Mouse (Mus musculus) neural tube, embryonic 11.5 days (tissue): ENCODE measurements around the gene Scgb1b17. TPM values are rescaled to one million over a fixed set of nuclear protein-coding genes. Genes with fewer than 3 reads are reported as not detected.
"Not testable (repeated sequence)": the region's sequence is repeated elsewhere in the genome, so short reads cannot be mapped to it uniquely, and the experiment has no call there.

Source experiments
- ATAC-seq: fragments of 200-750 bp; cut with Nextera tagmentation; 2 replicates; pipeline ENCODE4 v1.8.0; 2017; ENCODE audit warnings: moderate number of reproducible peaks, mild to moderate bottlenecking, moderate TSS enrichment, moderate library complexity; ENCODE audit not compliant: insufficient read depth, low FRiP score, low TSS enrichment
- DNase-seq: peaks from one replicate; pipeline ENCODE4 v3.0.0-alpha.2; 2015; ENCODE audit warnings: low spot score
- H3K27ac ChIP-seq: fragments of 300-500 bp; sonication (generic); 2 replicates; pipeline ENCODE4 v1.5.1; 2014; ENCODE audit warnings: low read depth, mild to moderate bottlenecking, low read length
- H3K27me3 ChIP-seq: fragments of 300-500 bp; sonication (generic); 2 replicates; pipeline ENCODE4 v1.6.1; 2014; ENCODE audit warnings: mild to moderate bottlenecking, low read length, mixed read lengths; ENCODE audit not compliant: control insufficient read depth, insufficient read depth
- H3K36me3 ChIP-seq: fragments of 300-500 bp; sonication (generic); 2 replicates; pipeline ENCODE4 v1.6.1; 2014; ENCODE audit warnings: mild to moderate bottlenecking, low read length, moderate library complexity, mixed read lengths; ENCODE audit not compliant: control insufficient read depth, insufficient read depth
- H3K4me1 ChIP-seq: fragments of 300-500 bp; sonication (generic); 2 replicates; pipeline ENCODE4 v1.6.1; 2014; ENCODE audit warnings: low read length, mixed read lengths; ENCODE audit not compliant: control insufficient read depth, insufficient read depth
- H3K4me2 ChIP-seq: fragments of 300-500 bp; sonication (generic); 2 replicates; pipeline ENCODE4 v1.6.1; 2014; ENCODE audit warnings: low read depth, mild to moderate bottlenecking, moderate library complexity
- H3K4me3 ChIP-seq: fragments of 300-500 bp; sonication (generic); 2 replicates; pipeline ENCODE4 v1.5.1; 2014; ENCODE audit warnings: low read depth, low read length
- H3K9ac ChIP-seq: fragments of 300-500 bp; sonication (generic); 2 replicates; pipeline ENCODE4 v1.6.1; 2014; ENCODE audit warnings: mild to moderate bottlenecking, low read length
- H3K9me3 ChIP-seq: fragments of 300-500 bp; sonication (generic); 2 replicates; pipeline ENCODE4 v1.6.1; 2016; ENCODE audit warnings: low read length; ENCODE audit not compliant: control insufficient read depth
- polyA plus RNA-seq: library from polyadenylated mRNA; unstranded; fragments of >200 nt; fragmentation: Nextera tagmentation; extraction: Ambion mirVana; gene quantifications from 2 replicates; pipeline ENCODE4 v1.2.1, GENCODE M21; 2014

Gene Scgb1b17
- not detected in 2 replicates for polyA plus RNA-seq

DNA sequence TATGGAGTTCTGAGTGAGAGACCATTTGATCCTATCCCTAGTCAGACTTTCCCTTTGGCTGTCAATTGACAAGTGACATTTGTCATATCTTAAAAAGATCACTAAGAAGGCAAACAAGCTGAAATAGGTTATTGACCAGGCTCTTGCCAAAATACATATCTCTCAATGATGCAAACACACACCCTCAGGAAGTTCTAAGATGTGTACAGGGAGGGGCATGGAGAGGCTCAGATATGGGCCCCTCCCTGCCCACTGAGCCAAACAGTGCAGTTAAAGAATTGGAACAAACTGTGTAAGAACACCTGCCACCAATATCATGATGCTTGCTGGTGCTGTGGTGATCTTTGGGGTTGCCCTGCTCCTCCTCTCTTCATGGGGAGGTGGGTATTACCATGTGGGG is at the start of gene Scgb1b17:
Gene Scgb1b17, plus strand, starts transcription at position 301 of the 400 bp plus-strand sequence.
- not testable (repeated sequence) for ATAC-seq, DNase-seq, H3K4me1 ChIP-seq, H3K9me3 ChIP-seq, H3K27me3 ChIP-seq, H3K4me2 ChIP-seq, H3K36me3 ChIP-seq, H3K27ac ChIP-seq, H3K4me3 ChIP-seq, H3K9ac ChIP-seq

- H3K27ac ChIP-seq, ATAC-seq, DNase-seq, H3K9ac ChIP-seq, H3K27me3 ChIP-seq, H3K4me1 ChIP-seq, H3K4me2 ChIP-seq, H3K4me3 ChIP-seq, H3K36me3 ChIP-seq, H3K9me3 ChIP-seq: not testable (repeated sequence)
These were observed 6.8 kb upstream of the Scgb1b17 start, which contains the start of gene Scgb2b17 for GRCm38 (mm10) chr7:33056461-33056860. Gene Scgb2b17 (minus strand): TSS chr7:33056561.

Other genes starting within 250 kb of the Scgb1b17 start
- not detected in 2 replicates for gene Scgb2b15, start 233.8 kb upstream of the Scgb1b17 start, polyA plus RNA-seq
- gene Scgb1b15, start 226.9 kb upstream of the Scgb1b17 start, polyA plus RNA-seq, result not detected in 2 replicates
- gene Scgb2b17, start 6.9 kb upstream of the Scgb1b17 start, polyA plus RNA-seq, result not detected in 2 replicates
- gene Scgb2b18, start 110.4 kb downstream of the Scgb1b17 start, polyA plus RNA-seq, result not detected in 2 replicates
- gene Scgb1b18, start 122.1 kb downstream of the Scgb1b17 start, polyA plus RNA-seq, result not detected in 2 replicates
- gene Scgb2b19, start 216.9 kb downstream of the Scgb1b17 start, polyA plus RNA-seq, result not detected in 2 replicates
- not detected in 2 replicates for gene Scgb1b19, start 223.8 kb downstream of the Scgb1b17 start, polyA plus RNA-seq